Mouse (Mus musculus): ENCODE data around the gene Fbxo39.

DNA sequence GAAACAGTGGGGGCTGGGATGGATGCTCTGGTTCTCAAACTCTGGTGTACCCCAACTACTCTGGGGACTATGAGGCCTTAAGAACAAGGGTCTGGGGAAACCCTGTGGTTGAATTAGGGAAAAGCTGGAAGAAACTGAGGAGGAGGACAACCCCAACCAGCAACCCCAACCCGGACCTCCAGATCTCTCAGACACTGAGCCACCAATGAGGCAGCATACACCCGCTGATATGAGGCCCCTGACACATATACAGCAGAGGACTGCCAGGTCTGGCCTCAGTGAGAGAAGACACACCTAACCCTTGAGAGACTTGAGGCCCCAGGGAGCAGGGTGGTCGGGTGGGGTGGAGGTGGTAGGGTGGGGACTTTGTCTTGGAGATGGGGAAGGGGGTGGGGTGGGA is 27.6 kb upstream of the Fbxo39 start:
- no peak for TF ChIP-seq CTCF (IDR thresholded peaks at IDR 0.05; ENCODE audit: borderline replicate concordance, extremely low read depth, insufficient read depth, insufficient read length)
- no peak for TF ChIP-seq POLR2A (IDR thresholded peaks at IDR 0.05; ENCODE audit: borderline replicate concordance, extremely low read depth, insufficient read depth, insufficient read length, poor library complexity, severe bottlenecking)

Measured in brain, embryonic 14.5 days (tissue).